Mouse (Mus musculus) liver, embryonic 14.5 days (tissue): ENCODE results near the gene Bmp7. TPM values are rescaled to one million over a fixed set of nuclear protein-coding genes. Genes with fewer than 3 reads are reported as not detected.

Experiments
- ATAC-seq: fragments of 200-750 bp; cut with Nextera tagmentation; 2 replicates; pipeline ENCODE4 v1.8.0; 2017; ENCODE audit warnings: moderate number of reproducible peaks, mild to moderate bottlenecking, moderate library complexity; ENCODE audit not compliant: insufficient read depth
- DNase-seq, 3 experiments: peaks; one replicate each; pipeline ENCODE4 v3.0.0-alpha.2; 2012 to 2013; ENCODE audit warnings: low read depth in 3 of 3, low spot score in 3 of 3
- H3K27ac ChIP-seq: fragments of 300-500 bp; sonication (generic); 2 replicates; pipeline ENCODE4 v1.5.1; 2014; ENCODE audit warnings: moderate library complexity, mild to moderate bottlenecking, control low read depth, inconsistent platforms
- H3K27me3 ChIP-seq: fragments of 300-500 bp; sonication (generic); 2 replicates; pipeline ENCODE4 v1.6.1; 2014; ENCODE audit warnings: mild to moderate bottlenecking, low read length, moderate library complexity; ENCODE audit not compliant: control insufficient read depth, insufficient read depth
- H3K36me3 ChIP-seq: fragments of 300-500 bp; sonication (generic); replicated peaks from 2 replicates; pipeline ENCODE4 v1.6.1; 2014; ENCODE audit warnings: low read depth; ENCODE audit not compliant: control insufficient read depth, insufficient read depth
- H3K4me1 ChIP-seq, 2 experiments: fragments of 200-500 bp in 1 of 2; fragments of 300-500 bp in 1 of 2; sonication (generic) in 1 of 2; replicated peaks; 2 replicates each; pipeline ENCODE4 v1.6.1; 2012 to 2014; ENCODE audit warnings: antibody characterized with exemption in 1 of 2, inconsistent platforms in 1 of 2, low read length in 1 of 2; ENCODE audit not compliant: control insufficient read depth in 2 of 2, insufficient read depth in 2 of 2
- H3K4me2 ChIP-seq: fragments of 300-500 bp; sonication (generic); 2 replicates; pipeline ENCODE4 v1.6.1; 2014; ENCODE audit warnings: low read depth, mild to moderate bottlenecking, control low read depth, moderate library complexity
- H3K4me3 ChIP-seq, 2 experiments: fragments of 200-500 bp in 1 of 2; fragments of 300-500 bp in 1 of 2; sonication (generic) in 1 of 2; 2 replicates each; pipeline ENCODE4 v1.5.1; 2012 to 2014; ENCODE audit warnings: low read depth in 2 of 2, low read length in 2 of 2, mild to moderate bottlenecking in 2 of 2, control low read depth in 1 of 2, inconsistent platforms in 1 of 2, moderate library complexity in 1 of 2; ENCODE audit not compliant: insufficient read depth in 1 of 2
- H3K9ac ChIP-seq: fragments of 300-500 bp; sonication (generic); replicated peaks from 2 replicates; pipeline ENCODE4 v1.6.1; 2014; ENCODE audit warnings: mild to moderate bottlenecking, control low read depth, moderate library complexity
- H3K9me3 ChIP-seq: fragments of 300-500 bp; sonication (generic); 2 replicates; pipeline ENCODE4 v1.6.1; 2016; ENCODE audit warnings: low read length, mixed read lengths; ENCODE audit not compliant: control insufficient read depth
- CTCF ChIP-seq: IDR thresholded peaks from 2 replicates; pipeline ENCODE4 v1.5.1; 2016; ENCODE audit warnings: antibody characterized with exemption, low read depth, control low read depth
- EP300 ChIP-seq: IDR thresholded peaks from 2 replicates; pipeline ENCODE4 v1.6.1; 2016; ENCODE audit warnings: antibody characterized with exemption, low read depth
- WGBS: fragments of 180-500 bp; shearing (Covaris S2); extraction: QIAGEN DNeasy Blood & Tissue Kit; methylation state at CpG from one replicate; pipeline ENCODE4 v1.1.7; 2014; ENCODE audit not compliant: insufficient replicate concordance; 5-methylcytosine and 5-hydroxymethylcytosine counted together
- polyA plus RNA-seq, 2 experiments: library from polyadenylated mRNA; depleted of rRNA in 1 of 2; stranded (reverse) in 1 of 2; unstranded in 1 of 2; fragments of >200 nt; fragmentation: Nextera tagmentation in 1 of 2; extraction: Ambion mirVana in 1 of 2; gene quantifications; 2 replicates each; pipeline versions ENCODE4 v1.2.1 to v1.2.3; 2012 to 2014

Bmp7 gene
- polyA plus RNA-seq, 2 experiments = 1.7 to 1.8 TPM

DNA sequence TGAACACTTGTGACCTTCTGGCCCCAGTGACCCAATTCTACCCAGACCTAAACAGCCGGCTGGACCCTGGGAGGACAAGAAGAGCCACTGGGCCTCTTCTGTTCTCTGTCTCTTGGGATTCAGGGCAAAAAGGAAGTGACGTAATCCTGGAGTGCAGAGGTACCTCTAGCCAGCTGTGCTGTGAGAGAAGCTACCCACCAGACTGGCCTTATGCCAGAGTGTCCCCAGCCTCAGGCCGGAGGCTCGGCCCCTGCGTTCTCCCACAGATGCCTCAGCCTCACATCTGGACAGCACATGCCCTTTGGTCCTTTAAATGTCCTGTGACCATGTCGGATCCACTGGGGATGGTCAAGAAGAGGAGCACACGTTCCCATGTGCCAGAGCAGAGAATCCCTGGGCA is 54.3 kb downstream of the Bmp7 start:
- DNase-seq = no peak
- WGBS = 67% methylated on average over 6 of the region's 7 CpGs
- H3K27ac ChIP-seq = no peak overlapping the region

DNA sequence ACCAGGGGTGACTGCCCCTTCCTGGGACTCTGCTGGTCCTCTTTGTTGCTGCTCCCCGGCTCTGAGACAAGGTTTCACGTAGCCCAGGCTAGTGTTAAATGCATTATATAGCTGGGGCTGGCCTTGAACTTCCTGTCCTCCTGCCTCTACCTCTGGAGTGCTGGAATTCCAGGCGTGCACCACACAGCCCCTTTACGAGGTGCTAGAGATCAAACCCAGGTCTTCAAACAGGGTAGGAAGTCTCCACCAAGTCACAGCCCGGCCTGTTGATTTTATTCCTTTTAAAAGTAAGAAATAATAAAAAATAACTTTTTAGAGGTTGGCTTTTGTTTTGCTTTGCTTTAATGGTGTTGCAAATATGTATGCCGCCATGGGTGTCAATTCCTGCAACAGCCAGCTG is 55.5 kb downstream of the Bmp7 start:
- Histone ChIP-seq H3K9me3 (no peaks in the 10 kb centered on the region), H3K27me3 (no peaks in the 10 kb centered on the region), H3K4me1 (no peaks in the 10 kb centered on the region), H3K36me3 (no peaks in the 10 kb centered on the region), H3K27ac (no peak overlapping the region), H3K4me3 (no peak overlapping the region), H3K9ac (no peak overlapping the region), H3K4me2 (no peak overlapping the region)
- 66% methylated on average over 6 of the region's 6 CpGs for WGBS
- TF ChIP-seq CTCF (no peak), EP300 (no peak)
- ATAC-seq = no peak
- no peak for DNase-seq

More for the DNA sequence above, 54.3 kb downstream of the Bmp7 start:
- no peaks in the 10 kb centered on the region for H3K27me3 ChIP-seq
- no peaks in the 10 kb centered on the region for H3K9me3 ChIP-seq
- no peak overlapping the region for H3K9ac ChIP-seq
- H3K4me1 ChIP-seq = no peaks in the 10 kb centered on the region
- ATAC-seq = no peak
- H3K4me2 ChIP-seq = no peak overlapping the region
- no peak for TF ChIP-seq EP300
- TF ChIP-seq CTCF = no peak
- no peak overlapping the region for H3K4me3 ChIP-seq
- no peaks in the 10 kb centered on the region for H3K36me3 ChIP-seq

DNA sequence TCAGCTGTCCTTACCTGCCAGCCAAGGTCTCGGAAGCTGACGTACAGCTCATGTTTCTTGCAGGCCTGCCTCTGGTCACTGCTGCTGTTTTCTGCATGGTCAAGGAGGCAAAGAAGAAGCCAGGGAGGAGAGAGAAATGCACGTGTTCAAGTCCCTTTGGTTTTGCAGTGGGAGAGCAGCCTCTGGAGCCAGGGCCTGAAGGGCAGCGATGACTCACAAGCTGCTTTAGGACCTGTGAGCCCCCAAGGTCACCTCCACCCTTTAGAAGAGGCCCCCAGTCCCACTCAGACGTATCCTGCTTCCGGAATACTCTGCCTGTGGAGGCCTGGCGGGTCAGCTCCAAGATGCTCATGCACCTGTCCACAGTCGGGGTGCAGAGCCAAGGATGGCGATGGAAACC is 64.9 kb downstream of the Bmp7 start:
- Histone ChIP-seq H3K36me3 (no peaks in the 10 kb centered on the region), H3K9ac (no peak overlapping the region), H3K27ac (no peak overlapping the region), H3K27me3 (no peaks in the 10 kb centered on the region), H3K4me2 (no peak overlapping the region), H3K4me1 (no peaks in the 10 kb centered on the region), H3K9me3 (no peaks in the 10 kb centered on the region), H3K4me3 (no peak overlapping the region)
- no peak for ATAC-seq
- no peak for DNase-seq
- no peak for TF ChIP-seq EP300
- TF ChIP-seq CTCF = no peak
- WGBS = 67% methylated on average over 9 of the region's 9 CpGs

DNA sequence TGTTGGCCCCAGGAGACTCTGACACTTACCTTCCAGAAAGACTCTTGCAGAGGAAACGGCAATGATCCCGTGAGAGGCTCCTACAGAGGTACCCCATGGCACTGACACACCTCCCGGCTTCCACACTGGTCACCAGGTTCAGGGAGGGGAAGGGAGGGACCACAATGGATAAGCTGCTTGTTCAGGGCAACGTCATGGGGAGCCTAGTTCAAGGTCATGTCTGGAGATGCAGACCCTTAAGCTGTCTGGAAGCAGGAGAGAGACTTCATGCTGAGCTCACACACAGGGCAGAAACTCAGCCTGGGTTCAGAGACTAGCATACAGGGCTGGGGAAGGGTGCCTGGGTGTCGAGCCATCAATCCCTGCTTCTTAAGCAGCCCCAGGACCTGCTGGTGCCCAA is 73.8 kb downstream of the Bmp7 start:
- ATAC-seq (no peak), DNase-seq (no peak)
- Histone ChIP-seq H3K27me3 (peaks cover 3% of the 10 kb centered on the region; the same call in 1 of the 2 replicates), H3K9ac (no peak overlapping the region), H3K36me3 (no peaks in the 10 kb centered on the region), H3K4me2 (no peak overlapping the region), H3K27ac (no peak overlapping the region), H3K4me1 (no peaks in the 10 kb centered on the region), H3K4me3 (no peak overlapping the region), H3K9me3 (no peaks in the 10 kb centered on the region)
- 45% methylated on average over 5 of the region's 5 CpGs for WGBS
- no peak for TF ChIP-seq CTCF

DNA sequence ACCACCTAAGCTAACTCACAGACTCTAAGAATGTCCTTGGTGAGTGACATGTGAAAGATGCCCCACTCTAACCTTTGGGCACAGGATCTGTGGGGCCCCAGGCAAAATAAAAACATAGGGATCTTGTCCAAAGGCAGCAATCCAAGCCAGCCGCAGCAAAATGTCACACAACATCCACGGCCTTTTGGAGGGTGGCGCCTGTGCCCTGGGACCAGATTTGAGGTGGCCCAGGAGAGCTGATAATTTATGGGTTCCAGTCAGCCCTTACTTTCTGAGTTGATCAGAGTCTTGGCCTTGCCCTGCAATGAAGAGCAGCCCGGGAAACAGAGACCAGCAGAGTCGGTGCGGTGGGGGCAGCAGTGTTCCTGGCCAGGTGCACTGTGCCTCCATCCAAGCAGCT is 75.0 kb downstream of the Bmp7 start:
- ATAC-seq = no peak
- Histone ChIP-seq H3K9ac (no peak overlapping the region), H3K27ac (no peak overlapping the region), H3K4me1 (no peaks in the 10 kb centered on the region), H3K27me3 (peaks cover 3% of the 10 kb centered on the region; the same call in 1 of the 2 replicates), H3K9me3 (no peaks in the 10 kb centered on the region), H3K36me3 (no peaks in the 10 kb centered on the region), H3K4me3 (no peak overlapping the region), H3K4me2 (no peak overlapping the region)
- no peak for DNase-seq
- 83% methylated on average over 6 of the region's 6 CpGs for WGBS
- TF ChIP-seq CTCF (no peak), EP300 (no peak)
